Mouse (Mus musculus) neural tube, embryonic 12.5 days (tissue): ENCODE measurements around the gene Rgmb. TPM values are rescaled to one million over a fixed set of nuclear protein-coding genes. Genes with fewer than 3 reads are reported as not detected.
A peak's percentile ranks its signal among the peaks of the same experiment; 100 is the strongest.

Source experiments
- ATAC-seq: fragments of 200-750 bp; cut with Nextera tagmentation; 2 replicates; pipeline ENCODE4 v1.8.0; 2017; ENCODE audit warnings: low read depth, mild to moderate bottlenecking, moderate TSS enrichment, moderate library complexity; ENCODE audit not compliant: low FRiP score
- H3K27ac ChIP-seq: fragments of 300-500 bp; sonication (generic); 2 replicates; pipeline ENCODE4 v1.5.1; 2016
- H3K27me3 ChIP-seq: fragments of 300-500 bp; sonication (generic); replicated peaks from 2 replicates; pipeline ENCODE4 v1.6.1; 2016; ENCODE audit warnings: mild to moderate bottlenecking
- H3K36me3 ChIP-seq: fragments of 300-500 bp; sonication (generic); 2 replicates; pipeline ENCODE4 v1.6.1; 2016; ENCODE audit warnings: mild to moderate bottlenecking
- H3K4me1 ChIP-seq: fragments of 300-500 bp; sonication (generic); 2 replicates; pipeline ENCODE4 v1.6.1; 2016
- H3K4me2 ChIP-seq: fragments of 300-500 bp; sonication (generic); replicated peaks from 2 replicates; pipeline ENCODE4 v1.6.1; 2016; ENCODE audit warnings: mild to moderate bottlenecking
- H3K4me3 ChIP-seq: fragments of 300-500 bp; sonication (generic); 2 replicates; pipeline ENCODE4 v1.5.1; 2016
- H3K9ac ChIP-seq: fragments of 300-500 bp; sonication (generic); 2 replicates; pipeline ENCODE4 v1.6.1; 2016; ENCODE audit warnings: mild to moderate bottlenecking
- H3K9me3 ChIP-seq: fragments of 300-500 bp; sonication (generic); 2 replicates; pipeline ENCODE4 v1.6.1; 2016; ENCODE audit warnings: mild to moderate bottlenecking
- WGBS: fragments of 180-500 bp; shearing (Covaris S2); methylation state at CpG from one replicate; pipeline ENCODE4 v1.1.7; 2016; 5-methylcytosine and 5-hydroxymethylcytosine counted together
- polyA plus RNA-seq: library from polyadenylated mRNA; unstranded; fragments of >200 nt; fragmentation: Nextera tagmentation; extraction: Ambion mirVana; gene quantifications from 2 replicates; pipeline ENCODE4 v1.2.1, GENCODE M21; 2016

Gene Rgmb
- 132 and 145 TPM in 2 replicates for polyA plus RNA-seq

DNA sequence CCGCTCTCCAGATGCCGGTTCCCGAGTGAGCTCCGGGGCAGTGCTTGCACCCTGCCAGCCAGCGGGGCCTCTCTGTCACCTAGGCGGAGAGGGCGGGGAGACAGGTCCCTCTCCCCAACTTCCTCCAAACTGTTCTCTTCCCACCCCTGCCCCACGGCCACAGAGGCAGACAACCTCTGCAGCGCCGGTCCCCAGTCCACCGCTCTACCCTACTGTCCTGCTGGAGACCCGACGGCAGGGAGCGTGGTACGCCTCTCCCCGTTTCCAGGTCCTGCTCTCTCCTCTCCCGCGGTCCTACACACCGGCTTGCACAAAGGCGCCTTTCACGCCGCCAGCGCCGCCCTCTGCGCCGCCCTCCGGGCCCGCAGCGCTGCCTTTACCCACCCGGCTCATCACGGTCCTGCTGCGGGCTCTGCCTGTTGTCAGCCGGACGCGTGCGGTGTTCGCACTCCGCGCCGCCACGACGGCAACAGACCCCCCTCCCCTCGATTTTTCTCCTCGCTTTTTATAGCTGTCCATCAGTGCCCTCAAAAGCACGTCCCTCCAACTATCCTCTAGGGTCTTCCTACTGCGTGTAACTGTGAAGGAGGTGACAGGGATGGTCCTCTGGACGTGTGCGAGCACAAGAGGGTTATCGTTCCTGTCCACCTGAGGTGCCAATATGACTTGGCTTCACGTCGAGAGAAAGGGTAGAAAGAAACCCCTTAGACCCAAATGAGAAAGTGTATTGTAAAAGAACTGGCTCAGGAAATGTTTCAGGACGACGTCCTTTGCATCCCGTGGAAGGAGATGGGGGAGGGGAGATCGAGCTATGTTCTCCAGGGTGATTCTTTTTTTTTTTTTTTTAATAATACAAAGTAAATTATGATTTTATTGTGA, at the start of gene Rgmb:
Gene Rgmb, minus strand, starts transcription at position 274 of the 879 bp plus-strand sequence.
- ATAC-seq: peak; percentile 54
- WGBS: 1% methylated on average over 51 of the region's 55 CpGs
- Histone ChIP-seq H3K36me3 (no peaks in the 10 kb centered on the region), H3K4me1 (peaks cover 5% of the 10 kb centered on the region), H3K27me3 (no peaks in the 10 kb centered on the region), H3K9me3 (no peaks in the 10 kb centered on the region), H3K4me3 (peak within 1 kb of the TSS; percentile 64), H3K4me2 (peak within 1 kb of the TSS; percentile 80), H3K27ac (peak within 1 kb of the TSS; percentile 88), H3K9ac (peak within 1 kb of the TSS; percentile 85)

DNA sequence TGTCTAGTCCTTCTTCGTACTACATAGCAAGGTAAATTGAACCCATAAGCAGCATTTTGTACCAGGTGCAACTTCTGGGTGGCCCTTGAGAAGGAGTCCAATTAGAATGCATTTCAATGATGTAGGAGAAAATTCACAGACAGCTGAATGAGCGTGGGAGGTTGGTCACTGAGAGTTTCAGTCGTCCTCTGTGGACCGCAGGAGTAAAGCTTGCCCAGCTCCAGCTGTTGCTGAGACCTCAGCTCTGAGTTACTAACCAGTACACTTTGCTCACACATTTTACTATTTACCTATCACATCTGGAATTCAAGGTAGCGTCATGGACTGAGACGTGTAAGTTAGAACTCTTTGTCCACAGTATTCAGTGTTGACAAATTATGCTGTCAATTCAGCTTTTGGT, 43.9 kb upstream of the Rgmb start:
- H3K9me3 ChIP-seq: no peaks in the 10 kb centered on the region
- H3K4me2 ChIP-seq: no peak overlapping the region
- no peak overlapping the region for H3K9ac ChIP-seq
- WGBS: 82% methylated on average over 6 of the region's 6 CpGs
- no peaks in the 10 kb centered on the region for H3K4me1 ChIP-seq
- H3K4me3 ChIP-seq: no peak overlapping the region
- no peaks in the 10 kb centered on the region for H3K36me3 ChIP-seq
- no peak for ATAC-seq
- H3K27ac ChIP-seq: no peak overlapping the region
- no peaks in the 10 kb centered on the region for H3K27me3 ChIP-seq

DNA sequence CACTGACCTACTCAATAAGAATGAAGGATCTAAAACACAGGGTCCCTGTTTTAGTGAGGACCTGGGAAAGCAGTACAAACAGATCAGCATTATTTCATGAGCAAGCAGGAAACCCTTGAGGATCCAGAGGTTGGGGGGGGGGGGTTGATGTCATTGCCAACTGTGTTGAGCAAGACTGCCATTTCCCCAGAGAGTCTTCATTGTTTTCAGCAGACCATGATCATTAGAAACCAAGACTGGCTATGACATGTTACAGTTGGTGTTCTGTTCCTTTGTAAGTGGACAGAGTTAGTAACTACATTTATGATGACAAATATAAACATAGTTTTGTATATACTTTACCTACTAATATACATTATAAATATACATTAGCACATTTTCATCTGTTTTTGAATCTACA, 41.3 kb upstream of the Rgmb start:
- no peak overlapping the region for H3K27ac ChIP-seq
- no peak for ATAC-seq
- H3K9ac ChIP-seq: no peak overlapping the region
- H3K4me3 ChIP-seq: no peak overlapping the region
- H3K9me3 ChIP-seq: no peaks in the 10 kb centered on the region
- H3K36me3 ChIP-seq: no peaks in the 10 kb centered on the region
- H3K27me3 ChIP-seq: no peaks in the 10 kb centered on the region
- no peaks in the 10 kb centered on the region for H3K4me1 ChIP-seq
- no peak overlapping the region for H3K4me2 ChIP-seq

DNA sequence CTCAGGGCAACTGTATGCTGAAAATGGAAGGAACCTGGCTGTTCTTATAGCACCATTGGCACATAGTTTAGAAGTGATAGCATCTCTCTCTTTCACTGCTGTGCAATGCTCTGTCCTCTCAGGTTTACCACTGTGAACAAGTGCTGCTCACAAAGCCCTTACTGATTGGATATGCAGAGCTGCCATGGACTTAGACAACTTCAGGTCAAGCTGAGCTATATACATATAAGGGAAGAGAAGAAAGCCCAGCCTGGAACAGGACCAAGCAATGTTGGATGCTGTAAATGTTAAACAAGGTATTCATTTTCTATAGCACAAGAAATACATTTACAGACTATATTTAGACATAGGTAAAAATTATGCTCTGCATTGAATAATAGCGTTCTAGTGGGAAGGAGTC, 34.4 kb upstream of the Rgmb start:
- ATAC-seq: no peak
- no peaks in the 10 kb centered on the region for H3K36me3 ChIP-seq
- no peak overlapping the region for H3K4me3 ChIP-seq
- 98% methylated on average over 1 of the region's 1 CpGs for WGBS
- no peaks in the 10 kb centered on the region for H3K4me1 ChIP-seq
- no peak overlapping the region for H3K4me2 ChIP-seq
- H3K9ac ChIP-seq: no peak overlapping the region
- no peak overlapping the region for H3K27ac ChIP-seq
- no peaks in the 10 kb centered on the region for H3K9me3 ChIP-seq
- H3K27me3 ChIP-seq: no peaks in the 10 kb centered on the region

DNA sequence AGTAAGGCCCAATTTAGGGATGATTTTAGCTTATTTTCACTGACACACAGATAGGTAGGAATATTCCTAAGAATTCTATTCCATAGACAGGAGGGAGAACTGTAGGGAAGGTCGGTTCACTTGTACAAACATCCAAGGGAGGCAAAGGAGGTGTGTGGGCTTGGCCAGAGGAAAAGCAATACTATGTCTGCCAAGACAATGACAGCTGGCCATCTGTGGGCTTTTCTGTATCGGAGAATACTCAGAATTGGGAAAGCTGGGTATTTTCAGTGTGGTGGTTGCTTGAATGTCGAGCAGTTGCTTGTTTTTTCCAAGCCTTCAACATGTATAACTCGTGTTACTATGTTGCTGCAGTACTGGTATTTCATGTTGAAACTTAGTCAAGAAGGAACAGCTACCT, 31.5 kb upstream of the Rgmb start:
- H3K4me3 ChIP-seq: no peak overlapping the region
- WGBS: 77% methylated on average over 4 of the region's 4 CpGs
- no peak for ATAC-seq

DNA sequence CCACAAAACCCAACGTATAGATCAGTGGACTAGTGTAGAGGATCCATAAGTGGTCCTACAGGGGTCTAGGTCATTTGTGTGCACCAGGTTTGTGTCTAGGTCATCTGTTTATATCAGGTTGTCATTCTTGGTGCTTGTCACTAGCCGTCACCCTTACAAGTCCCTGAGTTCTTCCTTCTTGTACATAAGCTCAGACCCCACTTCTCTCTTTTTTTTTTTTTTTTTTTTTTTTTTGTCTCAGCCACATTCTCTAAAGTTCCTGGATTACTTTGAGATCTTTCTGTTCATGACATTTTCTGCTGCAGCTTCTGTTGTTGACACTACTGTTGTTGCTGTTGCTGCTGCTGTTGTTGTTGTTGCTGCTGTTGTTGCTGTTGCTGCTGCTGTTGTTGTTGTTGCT, 22.3 kb upstream of the Rgmb start:
- ATAC-seq: no peak
- Histone ChIP-seq H3K36me3 (no peaks in the 10 kb centered on the region), H3K4me2 (no peak overlapping the region), H3K27ac (no peak overlapping the region), H3K27me3 (no peaks in the 10 kb centered on the region), H3K9me3 (no peaks in the 10 kb centered on the region), H3K4me1 (no peaks in the 10 kb centered on the region), H3K4me3 (no peak overlapping the region), H3K9ac (no peak overlapping the region)
- 72% methylated on average over 2 of the region's 2 CpGs for WGBS

More for the DNA sequence above, 31.5 kb upstream of the Rgmb start:
- H3K4me1 ChIP-seq: no peaks in the 10 kb centered on the region
- H3K36me3 ChIP-seq: no peaks in the 10 kb centered on the region
- no peak overlapping the region for H3K27ac ChIP-seq
- H3K9ac ChIP-seq: no peak overlapping the region
- no peaks in the 10 kb centered on the region for H3K27me3 ChIP-seq
- no peaks in the 10 kb centered on the region for H3K9me3 ChIP-seq
- no peak overlapping the region for H3K4me2 ChIP-seq

DNA sequence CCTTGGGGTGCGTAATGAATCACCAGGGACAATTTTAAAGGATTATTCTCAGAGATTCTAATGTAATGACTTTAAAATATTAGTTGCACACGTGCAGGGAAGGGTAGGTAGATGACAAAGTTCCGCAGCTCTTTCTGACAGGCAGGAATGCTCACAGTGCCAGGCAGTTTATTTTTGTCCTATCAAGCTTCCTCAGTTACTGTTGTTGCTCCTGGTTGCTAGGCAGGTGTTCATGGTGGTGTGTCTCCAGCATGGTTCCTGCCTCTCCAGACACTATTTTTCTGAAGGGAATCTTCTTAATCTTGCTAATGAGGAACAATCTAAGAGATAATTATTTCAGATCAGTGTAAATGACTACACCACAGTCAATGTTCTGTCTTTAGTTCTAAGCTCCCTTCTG, 19.7 kb upstream of the Rgmb start:
- Histone ChIP-seq H3K9ac (no peak overlapping the region), H3K27me3 (no peaks in the 10 kb centered on the region), H3K4me2 (no peak overlapping the region), H3K27ac (no peak overlapping the region), H3K4me3 (no peak overlapping the region), H3K36me3 (no peaks in the 10 kb centered on the region), H3K9me3 (no peaks in the 10 kb centered on the region), H3K4me1 (no peaks in the 10 kb centered on the region)
- WGBS: 75% methylated on average over 3 of the region's 3 CpGs
- ATAC-seq: no peak

DNA sequence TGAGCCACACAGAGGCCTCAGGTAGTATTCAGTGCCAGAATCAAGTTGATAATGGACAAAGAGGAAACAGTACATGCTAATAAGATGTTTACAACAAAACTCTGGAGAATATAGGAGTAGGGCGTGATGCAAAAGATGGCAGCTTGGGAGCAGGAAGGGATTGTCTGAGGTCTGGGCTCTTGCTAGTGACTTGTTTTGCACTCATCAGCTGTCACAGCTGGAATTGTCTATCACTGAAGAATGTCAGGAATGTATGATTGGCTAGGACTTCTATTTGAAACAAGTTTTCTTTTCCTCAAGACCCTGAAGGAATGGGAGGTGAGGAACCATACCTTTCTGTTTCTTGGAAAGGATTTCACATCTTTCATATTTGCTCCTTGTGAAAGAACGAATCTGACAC, 10.6 kb upstream of the Rgmb start:
- Histone ChIP-seq H3K27me3 (no peaks in the 10 kb centered on the region), H3K36me3 (no peaks in the 10 kb centered on the region), H3K4me3 (no peak overlapping the region), H3K9ac (no peak overlapping the region), H3K9me3 (no peaks in the 10 kb centered on the region), H3K4me2 (no peak overlapping the region), H3K4me1 (no peaks in the 10 kb centered on the region), H3K27ac (no peak overlapping the region)
- WGBS: 88% methylated on average over 2 of the region's 2 CpGs
- ATAC-seq: no peak

DNA sequence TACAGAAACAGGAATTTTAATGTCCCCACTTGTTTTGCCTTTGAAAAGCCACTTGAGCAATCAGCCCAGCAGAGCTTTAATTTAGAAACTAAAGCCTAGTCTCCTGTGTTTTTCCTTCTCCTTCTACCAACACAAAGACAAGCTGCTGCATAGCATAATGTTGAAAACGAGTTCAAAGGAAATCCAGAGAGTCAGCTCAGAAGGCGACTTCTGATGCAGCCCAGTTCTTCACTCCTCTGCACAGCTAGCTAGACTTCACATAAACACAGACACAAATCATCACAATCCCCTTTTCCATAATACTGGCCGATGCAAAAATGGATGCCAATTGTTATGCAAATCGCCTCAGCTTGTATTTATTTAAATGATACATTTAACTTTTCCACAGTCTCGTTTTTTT, 1.6 kb upstream of the Rgmb start:
- Histone ChIP-seq H3K4me2 (no peak overlapping the region), H3K27ac (no peak overlapping the region), H3K27me3 (no peaks in the 10 kb centered on the region), H3K36me3 (no peaks in the 10 kb centered on the region), H3K4me3 (no peak overlapping the region), H3K9ac (no peak overlapping the region), H3K4me1 (peaks cover 2% of the 10 kb centered on the region), H3K9me3 (no peaks in the 10 kb centered on the region)
- ATAC-seq: no peak
- WGBS: 26% methylated on average over 5 of the region's 5 CpGs

DNA sequence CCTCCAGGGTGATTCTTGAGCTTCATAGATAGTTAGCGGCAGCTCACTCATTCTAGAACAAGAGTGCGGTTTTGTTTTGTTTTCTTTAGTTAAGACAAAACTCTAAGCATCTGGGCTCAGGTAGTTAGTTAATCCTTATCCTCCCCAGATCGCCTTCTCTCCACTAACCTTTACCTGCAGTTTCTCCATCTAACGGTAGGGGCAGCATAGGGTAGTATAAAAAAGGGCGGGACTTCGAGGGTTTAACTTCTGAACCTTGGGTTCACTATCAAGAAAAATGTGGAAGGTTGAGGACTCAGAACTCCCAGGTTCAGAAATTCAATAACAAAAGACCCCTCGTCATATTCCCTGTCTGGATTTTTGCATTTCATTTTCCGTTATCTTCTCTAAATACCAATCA, 971 bp upstream of the Rgmb start:
- 21% methylated on average over 8 of the region's 8 CpGs for WGBS
- Histone ChIP-seq H3K4me2 (no peak overlapping the region), H3K9ac (no peak overlapping the region)

DNA sequence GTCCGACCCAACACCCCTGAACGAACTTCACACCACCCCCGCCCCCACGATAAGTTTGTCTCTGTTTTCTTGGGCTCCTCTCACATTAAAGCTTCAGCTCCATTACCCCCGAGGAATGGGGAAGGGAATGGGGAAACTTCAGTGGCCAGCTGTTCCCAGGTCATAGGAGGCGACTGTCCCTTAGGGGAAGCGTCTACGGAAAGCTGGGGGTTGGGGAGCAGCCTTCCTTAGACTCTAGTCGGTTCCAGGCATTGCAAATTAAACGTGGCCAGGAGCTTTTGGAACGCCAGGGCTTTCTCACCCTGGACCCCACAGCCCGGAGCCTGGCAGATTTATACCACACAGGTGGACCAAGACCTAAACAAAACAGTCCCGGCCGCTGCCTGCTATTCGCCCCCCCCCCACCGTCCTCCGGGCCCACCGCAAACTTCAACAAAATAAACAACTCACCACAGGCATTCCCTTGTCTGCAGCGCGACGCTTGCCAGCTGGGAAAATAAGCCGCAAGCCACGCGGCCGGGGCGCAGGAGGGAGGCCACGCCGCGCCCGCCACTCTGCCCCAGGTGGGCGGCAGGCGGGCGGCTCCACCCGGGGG, 571 bp downstream of the Rgmb start:
- no peaks in the 10 kb centered on the region for H3K9me3 ChIP-seq
- H3K4me1 ChIP-seq: peaks cover 5% of the 10 kb centered on the region
- peak overlapping the region; percentile 80 for H3K4me2 ChIP-seq
- no peaks in the 10 kb centered on the region for H3K36me3 ChIP-seq
- peak overlapping the region; percentile 64 for H3K4me3 ChIP-seq
- H3K27me3 ChIP-seq: no peaks in the 10 kb centered on the region
- peak; percentile 7 for ATAC-seq
- peak overlapping the region; percentile 85 for H3K9ac ChIP-seq
- peak overlapping the region; percentile 88 for H3K27ac ChIP-seq
- WGBS: under 1% methylated on average over 34 of the region's 34 CpGs

More for the DNA sequence above, 971 bp upstream of the Rgmb start:
- Histone ChIP-seq H3K27ac (no peak overlapping the region), H3K9me3 (no peaks in the 10 kb centered on the region), H3K4me3 (no peak overlapping the region), H3K36me3 (no peaks in the 10 kb centered on the region), H3K27me3 (no peaks in the 10 kb centered on the region), H3K4me1 (peaks cover 5% of the 10 kb centered on the region)
- ATAC-seq: no peak

DNA sequence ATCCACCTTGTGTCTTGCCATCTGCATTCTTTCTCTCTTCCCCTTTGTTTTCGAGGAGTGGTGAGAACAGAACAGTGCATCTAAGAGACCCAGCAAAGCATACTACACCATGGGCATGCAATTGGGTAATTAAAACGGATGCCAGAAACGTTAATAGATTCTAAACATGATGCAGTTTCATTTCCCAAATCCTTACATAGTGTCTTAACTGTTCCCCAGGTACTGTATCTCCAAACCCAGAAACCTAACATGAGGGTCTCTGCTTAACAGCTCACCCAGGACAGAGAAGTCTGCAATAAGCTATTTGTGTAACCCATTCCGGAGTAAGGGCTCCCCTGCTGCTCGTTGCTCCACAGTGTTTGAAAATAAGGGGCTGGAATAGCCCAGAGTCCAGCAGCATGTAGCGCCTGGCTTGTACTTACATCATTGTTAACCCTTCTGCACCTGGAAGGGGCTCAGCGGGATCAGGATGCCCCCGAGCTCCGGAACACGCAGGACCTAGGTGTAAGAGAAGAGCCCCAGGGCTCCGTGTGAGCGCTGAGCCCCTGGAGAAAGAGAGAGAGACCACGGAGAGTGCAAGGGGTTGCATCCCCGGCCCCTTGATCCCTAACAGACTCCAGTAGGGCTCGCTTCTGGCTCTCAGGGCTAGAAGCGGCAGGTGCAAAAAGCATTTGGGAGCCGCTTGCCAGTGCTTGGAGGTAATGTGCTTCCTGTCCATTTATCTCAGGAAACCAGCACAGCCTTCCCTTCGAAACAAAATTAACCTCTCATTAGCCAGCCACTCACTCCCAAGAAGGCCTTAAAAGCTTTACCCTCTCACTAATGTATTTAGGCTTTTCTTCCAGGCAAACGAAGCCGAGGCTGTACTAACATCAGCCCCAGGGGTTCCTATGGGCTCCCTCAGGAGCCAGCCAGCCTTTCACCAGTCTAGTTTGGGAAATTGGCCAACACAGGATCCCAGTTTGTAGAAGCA, 1.4 kb downstream of the Rgmb start:
- Histone ChIP-seq H3K9ac (peak overlapping the region; percentile 85), H3K4me1 (peaks cover 5% of the 10 kb centered on the region), H3K9me3 (no peaks in the 10 kb centered on the region), H3K36me3 (no peaks in the 10 kb centered on the region), H3K27ac (peak overlapping the region; percentile 88), H3K4me2 (peak overlapping the region; percentile 80), H3K4me3 (peak overlapping the region; percentile 64), H3K27me3 (no peaks in the 10 kb centered on the region)
- WGBS: under 1% methylated on average over 20 of the region's 20 CpGs
- ATAC-seq: 0 out of 2 replicates have a peak, but pooled peaks have one; percentile 5
